Mouse (Mus musculus): ENCODE measurements at regions not wholly inside any gene's neighbourhood (a gene's known extent, or its start where the extent isn't known, plus 50 kb on each side); places are given as distances from the start of the nearest gene placed in this dataset.
A peak's percentile ranks its signal among the peaks of the same experiment; 100 is the strongest.

DNA sequence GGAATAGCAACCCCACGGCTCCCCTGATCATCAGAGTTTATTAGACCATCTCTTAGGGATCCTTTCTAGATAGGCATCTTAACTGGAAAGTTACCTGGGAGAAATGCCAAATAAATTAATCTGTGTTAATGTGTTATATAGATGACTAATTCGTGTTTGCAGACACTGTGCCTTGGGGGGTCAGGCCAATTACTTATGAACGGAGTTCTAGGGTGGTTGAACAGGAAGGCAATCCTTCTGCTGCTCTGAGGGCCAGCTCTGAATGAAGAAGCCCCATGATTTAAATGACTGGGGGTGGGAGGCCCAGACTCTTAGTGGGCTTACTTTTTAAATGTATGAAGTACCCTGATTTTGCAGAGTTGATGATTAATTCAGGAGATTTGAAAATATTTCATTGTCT lies 188.7 kb downstream of the Faxc start:
- 63% methylated on average over 3 of the region's 3 CpGs for WGBS

GRCm38 (mm10) chr4:22120953-22121352 lies 189.8 kb downstream of the Faxc start:
- Histone ChIP-seq H3K36me3 (replicated peaks; ENCODE audit: control insufficient read depth, insufficient read depth, low read length) (no peaks in the 10 kb centered on the region), H3K27ac (ENCODE audit: low read depth) (0 out of 2 replicates have a peak overlapping the region, but pooled peaks have one; percentile 3), H3K4me3 (ENCODE audit: low read depth, low read length) (no peak overlapping the region), H3K4me2 (ENCODE audit: low read depth, low read length) (no peak overlapping the region), H3K9me3 (replicated peaks; ENCODE audit: control insufficient read depth, low read length) (no peaks in the 10 kb centered on the region), H3K9ac (replicated peaks; ENCODE audit: low read depth, low read length) (no peak overlapping the region), H3K4me1 (ENCODE audit: control insufficient read depth, insufficient read depth) (no peaks in the 10 kb centered on the region), H3K27me3 (ENCODE audit: control insufficient read depth, insufficient read depth, low read length) (no peaks in the 10 kb centered on the region)
- WGBS = 4% methylated on average over 3 of the region's 3 CpGs
- ATAC-seq (ENCODE audit: insufficient read depth, low read depth) (no peak), DNase-seq (ENCODE audit: low spot score) (no peak)
- TF ChIP-seq CTCF (IDR thresholded peaks at IDR 0.05; ENCODE audit: low read depth) (no peak), EP300 (IDR thresholded peaks at IDR 0.05; ENCODE audit: low read depth) (no peak)

More for the DNA sequence above, 188.7 kb downstream of the Faxc start:
- H3K27ac ChIP-seq (ENCODE audit: low read depth) = no peak overlapping the region
- no peaks in the 10 kb centered on the region for H3K27me3 ChIP-seq (ENCODE audit: control insufficient read depth, insufficient read depth, low read length)
- no peak overlapping the region for H3K9ac ChIP-seq (replicated peaks; ENCODE audit: low read depth, low read length)
- no peaks in the 10 kb centered on the region for H3K4me1 ChIP-seq (ENCODE audit: control insufficient read depth, insufficient read depth)
- no peaks in the 10 kb centered on the region for H3K36me3 ChIP-seq (replicated peaks; ENCODE audit: control insufficient read depth, insufficient read depth, low read length)
- no peaks in the 10 kb centered on the region for H3K9me3 ChIP-seq (replicated peaks; ENCODE audit: control insufficient read depth, low read length)
- no peak overlapping the region for H3K4me2 ChIP-seq (ENCODE audit: low read depth, low read length)
- no peak for TF ChIP-seq EP300 (IDR thresholded peaks at IDR 0.05; ENCODE audit: low read depth)
- no peak for TF ChIP-seq CTCF (IDR thresholded peaks at IDR 0.05; ENCODE audit: low read depth)
- ATAC-seq (ENCODE audit: insufficient read depth, low read depth) (no peak), DNase-seq (ENCODE audit: low spot score) (no peak)
- H3K4me3 ChIP-seq (ENCODE audit: low read depth, low read length) = no peak overlapping the region

DNA sequence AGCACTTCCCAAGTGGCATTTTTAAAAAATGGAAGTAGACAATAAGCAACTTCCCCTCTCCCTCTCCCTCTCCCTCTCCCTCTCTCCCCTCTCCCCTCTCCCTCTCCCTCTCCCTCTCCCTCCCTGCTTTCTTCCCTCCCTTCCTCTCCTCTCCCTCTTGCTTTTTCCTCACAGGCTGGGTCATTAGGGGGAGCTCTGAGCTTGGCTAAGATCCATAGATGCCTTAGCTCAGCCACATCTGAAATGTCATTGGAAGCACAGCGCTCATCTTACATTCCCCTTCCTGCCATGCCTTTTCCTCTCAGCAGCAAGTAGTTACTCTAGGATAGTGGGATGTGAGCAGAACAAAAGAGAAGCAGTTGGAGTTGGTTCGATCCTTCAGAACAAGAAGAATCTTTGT lies 190.3 kb downstream of the Faxc start:
- no peaks in the 10 kb centered on the region for H3K9me3 ChIP-seq (replicated peaks; ENCODE audit: control insufficient read depth, low read length)
- H3K27me3 ChIP-seq (ENCODE audit: control insufficient read depth, insufficient read depth, low read length) = no peaks in the 10 kb centered on the region
- 48% methylated on average over 2 of the region's 2 CpGs for WGBS
- 0 out of 2 replicates have a peak overlapping the region, but pooled peaks have one; percentile 3 for H3K27ac ChIP-seq (ENCODE audit: low read depth)
- no peaks in the 10 kb centered on the region for H3K4me1 ChIP-seq (ENCODE audit: control insufficient read depth, insufficient read depth)
- no peak for TF ChIP-seq EP300 (IDR thresholded peaks at IDR 0.05; ENCODE audit: low read depth)
- TF ChIP-seq CTCF (IDR thresholded peaks at IDR 0.05; ENCODE audit: low read depth) = peak; percentile 41
- H3K4me3 ChIP-seq (ENCODE audit: low read depth, low read length) = no peak overlapping the region
- H3K36me3 ChIP-seq (replicated peaks; ENCODE audit: control insufficient read depth, insufficient read depth, low read length) = no peaks in the 10 kb centered on the region
- DNase-seq (ENCODE audit: low spot score) = no peak
- no peak overlapping the region for H3K9ac ChIP-seq (replicated peaks; ENCODE audit: low read depth, low read length)
- H3K4me2 ChIP-seq (ENCODE audit: low read depth, low read length) = no peak overlapping the region
- no peak for ATAC-seq (ENCODE audit: insufficient read depth, low read depth)

GRCm38 (mm10) chr4:22124836-22125235 lies 193.7 kb downstream of the Faxc start:
- H3K4me2 ChIP-seq (ENCODE audit: low read depth, low read length) = no peak overlapping the region
- no peak overlapping the region for H3K9ac ChIP-seq (replicated peaks; ENCODE audit: low read depth, low read length)
- no peaks in the 10 kb centered on the region for H3K27me3 ChIP-seq (ENCODE audit: control insufficient read depth, insufficient read depth, low read length)
- no peak for ATAC-seq (ENCODE audit: insufficient read depth, low read depth)
- no peaks in the 10 kb centered on the region for H3K9me3 ChIP-seq (replicated peaks; ENCODE audit: control insufficient read depth, low read length)
- H3K36me3 ChIP-seq (replicated peaks; ENCODE audit: control insufficient read depth, insufficient read depth, low read length) = no peaks in the 10 kb centered on the region
- WGBS = 84% methylated on average over 6 of the region's 6 CpGs
- no peak overlapping the region for H3K4me3 ChIP-seq (ENCODE audit: low read depth, low read length)
- DNase-seq (ENCODE audit: low spot score) = no peak
- TF ChIP-seq EP300 (IDR thresholded peaks at IDR 0.05; ENCODE audit: low read depth) = no peak
- TF ChIP-seq CTCF (IDR thresholded peaks at IDR 0.05; ENCODE audit: low read depth) = no peak
- H3K27ac ChIP-seq (ENCODE audit: low read depth) = no peak overlapping the region
- H3K4me1 ChIP-seq (ENCODE audit: control insufficient read depth, insufficient read depth) = no peaks in the 10 kb centered on the region

- H3K36me3 ChIP-seq (replicated peaks; ENCODE audit: control insufficient read depth, insufficient read depth, low read length) = no peaks in the 10 kb centered on the region
- 63% methylated on average over 8 of the region's 8 CpGs for WGBS
- no peak for TF ChIP-seq EP300 (IDR thresholded peaks at IDR 0.05; ENCODE audit: low read depth)
- no peak for TF ChIP-seq CTCF (IDR thresholded peaks at IDR 0.05; ENCODE audit: low read depth)
- H3K4me3 ChIP-seq (ENCODE audit: low read depth, low read length) = no peak overlapping the region
- H3K9ac ChIP-seq (replicated peaks; ENCODE audit: low read depth, low read length) = no peak overlapping the region
- no peak for ATAC-seq (ENCODE audit: insufficient read depth, low read depth)
- DNase-seq (ENCODE audit: low spot score) = no peak
- no peak overlapping the region for H3K4me2 ChIP-seq (ENCODE audit: low read depth, low read length)
- no peaks in the 10 kb centered on the region for H3K4me1 ChIP-seq (ENCODE audit: control insufficient read depth, insufficient read depth)
- no peaks in the 10 kb centered on the region for H3K9me3 ChIP-seq (replicated peaks; ENCODE audit: control insufficient read depth, low read length)
- H3K27ac ChIP-seq (ENCODE audit: low read depth) = no peak overlapping the region
- H3K27me3 ChIP-seq (ENCODE audit: control insufficient read depth, insufficient read depth, low read length) = no peaks in the 10 kb centered on the region
Observed at GRCm38 (mm10) chr4:22130511-22130910, 199.4 kb downstream of the Faxc start.

Data from heart, postnatal 0 days (tissue).